Mouse (Mus musculus) myocyte (in vitro differentiated cells): ENCODE measurements around the gene Tmem107. TPM values are rescaled to one million over a fixed set of nuclear protein-coding genes. Genes with fewer than 3 reads are reported as not detected.

Experiments
- H3K27me3 ChIP-seq: one replicate; pipeline ENCODE4 v1.6.1; 2011; ENCODE audit not compliant: control insufficient read depth, insufficient read depth, insufficient read length
- H3K36me3 ChIP-seq: one replicate; pipeline ENCODE4 v1.6.1; 2011; ENCODE audit not compliant: control insufficient read depth, insufficient read depth
- H3K4me2 ChIP-seq: one replicate; pipeline ENCODE4 v1.6.1; 2011; ENCODE audit warnings: low read depth, control low read depth
- H3K4me3 ChIP-seq: one replicate; pipeline ENCODE4 v1.5.1; 2011; ENCODE audit warnings: mild to moderate bottlenecking, control low read depth, moderate library complexity
- H3K79me2 ChIP-seq: one replicate; pipeline ENCODE4 v1.6.1; 2011; ENCODE audit not compliant: control insufficient read depth, insufficient read depth
- H3ac ChIP-seq: one replicate; pipeline ENCODE4 v1.6.1; 2011; ENCODE audit not compliant: control insufficient read depth, insufficient read length
- CEBPB ChIP-seq: IDR thresholded peaks from 2 replicates; pipeline ENCODE4 v1.6.1; 2011; ENCODE audit warnings: mild to moderate bottlenecking, moderate library complexity; ENCODE audit not compliant: poor library complexity, insufficient read depth, severe bottlenecking
- E2F4 ChIP-seq: IDR thresholded peaks from one replicate; pipeline ENCODE4 v1.6.1; 2011; ENCODE audit warnings: mild to moderate bottlenecking, control low read depth, moderate library complexity; ENCODE audit not compliant: insufficient read depth
- MAX ChIP-seq: IDR thresholded peaks from one replicate; pipeline ENCODE4 v1.6.1; 2011; ENCODE audit warnings: low read depth, mild to moderate bottlenecking, control low read depth
- MYOD1 ChIP-seq, 3 experiments: IDR thresholded peaks; one replicate each; pipeline ENCODE4 v1.6.1; 2011; ENCODE audit warnings: control low read depth in 2 of 3, low read depth in 2 of 3, mild to moderate bottlenecking in 2 of 3, moderate library complexity in 1 of 3; ENCODE audit not compliant: insufficient read length in 2 of 3, control insufficient read depth in 1 of 3
- MYOG ChIP-seq, 3 experiments: IDR thresholded peaks; one replicate each; pipeline ENCODE4 v1.6.1; 2011; ENCODE audit warnings: control low read depth in 2 of 3, low read depth in 2 of 3, mild to moderate bottlenecking in 2 of 3; ENCODE audit not compliant: insufficient read length in 2 of 3, control insufficient read depth in 1 of 3, insufficient read depth in 1 of 3
- POLR2A ChIP-seq: IDR thresholded peaks from one replicate; pipeline ENCODE4 v1.6.1; 2011; ENCODE audit warnings: low read depth, mild to moderate bottlenecking, control low read depth, moderate library complexity; ENCODE audit not compliant: insufficient read length
- POLR2AphosphoS2 ChIP-seq: IDR thresholded peaks from one replicate; pipeline ENCODE4 v1.6.1; 2011; ENCODE audit warnings: low read depth, control low read depth; ENCODE audit not compliant: insufficient read length
- REST ChIP-seq: IDR thresholded peaks from one replicate; pipeline ENCODE4 v1.6.1; 2011; ENCODE audit warnings: mild to moderate bottlenecking, control low read depth, moderate library complexity; ENCODE audit not compliant: insufficient read depth, insufficient read length
- SRF ChIP-seq: IDR thresholded peaks from one replicate; pipeline ENCODE4 v1.6.1; 2011; ENCODE audit warnings: low read depth; ENCODE audit not compliant: control insufficient read depth, insufficient read length
- TCF12 ChIP-seq: IDR thresholded peaks from one replicate; pipeline ENCODE4 v1.6.1; 2011; ENCODE audit warnings: mild to moderate bottlenecking, control low read depth; ENCODE audit not compliant: poor library complexity, insufficient read depth, severe bottlenecking
- TCF3 ChIP-seq: IDR thresholded peaks from one replicate; pipeline ENCODE4 v1.6.1; 2011; ENCODE audit warnings: low read depth, control low read depth; ENCODE audit not compliant: insufficient read length
- USF1 ChIP-seq: IDR thresholded peaks from one replicate; pipeline ENCODE4 v1.6.1; 2011; ENCODE audit warnings: low read depth, mild to moderate bottlenecking, control low read depth, moderate library complexity
- polyA plus RNA-seq: library from polyadenylated mRNA; unstranded; fragments of >200 nt; fragmentation: generic; extraction: Trizol; gene quantifications from one replicate; pipeline ENCODE4 v1.2.1, GENCODE M21; 2012; ENCODE audit warnings: missing spikeins

The Tmem107 gene
- polyA plus RNA-seq, 1 experiment = 29.5 TPM

DNA sequence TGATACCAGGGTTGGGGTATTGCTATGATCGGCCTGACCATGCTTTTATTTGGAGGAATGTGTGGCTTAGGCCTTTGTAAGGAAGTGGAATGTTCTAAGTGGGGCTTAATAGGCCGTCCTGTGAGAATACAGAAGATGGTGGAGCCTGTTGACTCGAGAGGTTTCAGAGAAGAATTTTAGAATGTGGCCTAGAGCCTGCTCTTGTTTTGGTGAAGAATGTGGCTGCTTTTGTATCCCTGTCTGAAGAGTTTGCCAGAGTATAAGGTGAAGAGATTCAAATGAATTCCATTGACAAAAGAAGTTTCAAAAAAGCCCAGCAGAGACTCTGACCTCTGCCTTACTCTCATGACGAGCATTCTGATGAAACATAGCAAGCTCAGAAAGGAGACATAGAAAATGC is 18.8 kb upstream of the Tmem107 start:
- Histone ChIP-seq H3ac (no peak overlapping the region), H3K4me3 (no peak overlapping the region), H3K36me3 (no peaks in the 10 kb centered on the region), H3K79me2 (peaks cover 39% of the 10 kb centered on the region), H3K27me3 (no peaks in the 10 kb centered on the region), H3K4me2 (no peak overlapping the region)
- TF ChIP-seq MYOD1 (IDR thresholded peaks at IDR 0.05; ENCODE audit: control insufficient read depth in 1 of 3, insufficient read length in 2 of 3, low read depth in 2 of 3) (no peak), TCF12 (no peak), MAX (no peak)

DNA sequence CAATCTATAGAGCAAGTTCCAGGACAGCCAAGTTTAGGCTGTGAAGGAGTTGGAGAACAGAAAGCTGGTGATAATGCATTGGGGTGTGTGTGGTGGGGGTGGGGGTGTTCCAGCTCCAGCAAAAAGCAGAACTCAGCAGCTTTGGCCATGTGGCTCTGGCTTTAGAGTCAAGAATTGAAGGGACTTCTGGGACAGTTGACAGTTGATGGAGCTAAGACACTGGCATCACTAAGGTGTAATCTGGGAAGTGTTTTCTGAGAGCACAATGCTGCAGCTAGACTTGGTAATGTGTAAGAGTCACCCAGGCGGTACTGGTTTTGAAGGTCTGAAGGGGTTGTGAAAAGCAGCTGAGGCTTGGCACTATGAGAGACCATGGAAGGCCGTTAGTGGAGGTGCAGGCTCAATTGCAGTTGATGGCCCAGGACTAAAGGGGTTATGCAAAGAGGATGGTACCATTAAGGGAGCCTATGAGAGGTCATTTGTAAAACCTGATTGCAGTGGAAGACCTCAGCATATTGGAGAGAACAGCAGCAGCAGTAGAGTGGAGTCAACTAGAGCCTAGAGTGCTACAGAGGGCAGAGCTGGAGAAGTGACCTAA is 17.7 kb upstream of the Tmem107 start:
- TF ChIP-seq MYOG (IDR thresholded peaks at IDR 0.05; ENCODE audit: control insufficient read depth in 1 of 3, insufficient read depth in 1 of 3, insufficient read length in 2 of 3, low read depth in 2 of 3) = no peak
- TF ChIP-seq POLR2A = no peak
- TF ChIP-seq CEBPB = no peak
- no peak for TF ChIP-seq E2F4
- no peak for TF ChIP-seq TCF3
- no peak for TF ChIP-seq SRF
- TF ChIP-seq TCF12 = no peak
- TF ChIP-seq POLR2AphosphoS2 = no peak
- no peak for TF ChIP-seq USF1
- no peak for TF ChIP-seq REST
- H3K4me2 ChIP-seq = no peak overlapping the region
- no peaks in the 10 kb centered on the region for H3K27me3 ChIP-seq
- no peaks in the 10 kb centered on the region for H3K36me3 ChIP-seq
- H3ac ChIP-seq = no peak overlapping the region
- no peak overlapping the region for H3K4me3 ChIP-seq
- peaks cover 33% of the 10 kb centered on the region for H3K79me2 ChIP-seq

- TF ChIP-seq REST = no peak
- Histone ChIP-seq H3K27me3 (no peaks in the 10 kb centered on the region), H3ac (no peak overlapping the region), H3K4me3 (no peak overlapping the region), H3K79me2 (peaks cover 32% of the 10 kb centered on the region), H3K36me3 (no peaks in the 10 kb centered on the region), H3K4me2 (no peak overlapping the region)
These were observed 16.8 kb upstream of the Tmem107 start for GRCm38 (mm10) chr11:69053848-69054247.

DNA sequence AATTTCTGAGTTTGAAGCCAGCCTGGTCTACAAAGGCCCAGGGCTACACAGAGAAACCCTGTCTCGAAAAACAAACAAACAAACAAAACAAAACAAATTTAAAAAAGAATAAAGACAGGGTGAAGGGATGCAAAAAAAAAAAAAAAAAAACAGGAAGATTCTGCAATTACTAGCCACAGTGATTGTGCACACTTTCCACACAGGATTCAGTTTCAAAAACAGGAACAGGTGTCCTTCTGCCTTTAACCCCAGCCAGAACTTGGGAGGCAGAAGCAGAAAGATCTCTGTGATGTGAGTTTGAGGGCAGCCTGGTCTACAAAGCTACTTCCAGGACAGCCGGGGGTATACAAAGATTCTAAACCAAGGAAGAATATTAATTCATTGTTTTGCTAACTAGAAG is 12.3 kb upstream of the Tmem107 start:
- H3K4me3 ChIP-seq = peak overlapping the region; percentile 66
- H3K36me3 ChIP-seq = no peaks in the 10 kb centered on the region
- peak overlapping the region; percentile 88 for H3K4me2 ChIP-seq
- no peak overlapping the region for H3ac ChIP-seq
- H3K27me3 ChIP-seq = no peaks in the 10 kb centered on the region
- TF ChIP-seq USF1 = no peak
- peak in 2 of 3 experiments; percentile 35 to 43 for TF ChIP-seq MYOD1 (IDR thresholded peaks at IDR 0.05; ENCODE audit: control insufficient read depth in 1 of 3, insufficient read length in 2 of 3, low read depth in 2 of 3)
- TF ChIP-seq SRF = no peak
- no peak for TF ChIP-seq MAX
- no peak for TF ChIP-seq TCF12
- peaks cover 23% of the 10 kb centered on the region for H3K79me2 ChIP-seq

- Histone ChIP-seq H3K27me3 (no peaks in the 10 kb centered on the region), H3K79me2 (peaks cover 23% of the 10 kb centered on the region), H3K4me2 (peak overlapping the region; percentile 88), H3K4me3 (peak overlapping the region; percentile 66), H3K36me3 (no peaks in the 10 kb centered on the region), H3ac (peak overlapping the region; percentile 75)
- TF ChIP-seq POLR2A = no peak
- no peak for TF ChIP-seq MYOD1 (IDR thresholded peaks at IDR 0.05; ENCODE audit: control insufficient read depth in 1 of 3, insufficient read length in 2 of 3, low read depth in 2 of 3)
- TF ChIP-seq MYOG (IDR thresholded peaks at IDR 0.05; ENCODE audit: control insufficient read depth in 1 of 3, insufficient read depth in 1 of 3, insufficient read length in 2 of 3, low read depth in 2 of 3) = no peak
- TF ChIP-seq TCF3 = no peak
- TF ChIP-seq USF1 = no peak
- TF ChIP-seq CEBPB = no peak
- no peak for TF ChIP-seq E2F4
- no peak for TF ChIP-seq MAX
- TF ChIP-seq POLR2AphosphoS2 = no peak
- no peak for TF ChIP-seq REST
- TF ChIP-seq TCF12 = no peak
These were observed 11.8 kb upstream of the Tmem107 start for GRCm38 (mm10) chr11:69058729-69059356.
